Mouse (Mus musculus): ENCODE measurements around the gene Prkcb.

DNA sequence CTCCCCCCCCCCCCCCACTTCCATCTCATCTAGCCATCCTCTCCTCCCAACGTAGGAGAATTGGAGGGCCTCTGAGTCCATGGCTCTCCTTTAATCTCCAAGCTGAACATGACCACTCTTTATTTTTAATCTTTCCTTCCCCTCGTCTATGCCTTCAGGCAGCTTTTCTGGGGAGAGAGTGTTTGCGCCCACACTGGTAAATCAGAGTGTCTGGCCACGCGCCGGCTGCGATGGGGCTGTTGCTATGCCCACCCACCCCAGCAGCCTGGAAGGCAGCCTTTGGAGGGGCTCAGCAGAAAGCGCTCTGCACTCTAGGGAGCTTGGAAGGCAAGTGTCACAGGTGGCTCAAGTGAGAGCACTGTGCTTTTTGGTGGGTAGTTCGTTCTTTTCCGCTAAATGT lies 360.8 kb downstream of the Prkcb start:
- no peak for TF ChIP-seq CTCF (IDR thresholded peaks at IDR 0.05; ENCODE audit: low read depth, low read length)
- no peak for TF ChIP-seq POLR2A (IDR thresholded peaks at IDR 0.05; ENCODE audit: insufficient read depth, low read length)
- no peak for TF ChIP-seq EP300 (IDR thresholded peaks at IDR 0.05; ENCODE audit: insufficient read depth, low read depth, low read length)
